Mouse (Mus musculus) right cerebral cortex, adult 2 months (tissue): ENCODE results near the gene Denr.

Source experiments
- DNase-seq, 2 experiments: peaks; one replicate each; pipeline ENCODE4 v3.0.0; 2021 to 2022; ENCODE audit warnings: low spot score in 2 of 2

Denr gene

GRCm38 (mm10) chr5:123907631-123907977 is 629 bp downstream of the Denr start:
- no peak for DNase-seq

GRCm38 (mm10) chr5:123914852-123915251 is 7.9 kb downstream of the Denr start:
- no peak for DNase-seq

GRCm38 (mm10) chr5:123922112-123922511 is 15.1 kb downstream of the Denr start:
- DNase-seq, result no peak

- DNase-seq, result no peak
These were observed 20.1 kb downstream of the Denr start, which contains the start of gene Gm43518 for GRCm38 (mm10) chr5:123927118-123927517. Gm43518 (plus strand) TSS chr5:123927418.

GRCm38 (mm10) chr5:123930508-123930989 is 23.6 kb downstream of the Denr start, which contains the start of gene Ccdc62:
Ccdc62 (plus strand) TSS chr5:123930679.
- DNase-seq, result peak; percentile 89 to 91

GRCm38 (mm10) chr5:123931131-123931530 is 24.2 kb downstream of the Denr start:
- DNase-seq, result no peak

GRCm38 (mm10) chr5:123932927-123933326 is 26.0 kb downstream of the Denr start:
- DNase-seq, result no peak

GRCm38 (mm10) chr5:123933556-123933955 is 26.6 kb downstream of the Denr start:
- DNase-seq, result no peak

- DNase-seq, result no peak
These were observed 27.1 kb downstream of the Denr start for GRCm38 (mm10) chr5:123933957-123934591.

- DNase-seq, result no peak
These were observed 29.0 kb downstream of the Denr start for GRCm38 (mm10) chr5:123935931-123936330.

- DNase-seq, result no peak
These were observed 31.5 kb downstream of the Denr start for GRCm38 (mm10) chr5:123938479-123938878.

- DNase-seq, result no peak
These were observed 39.6 kb downstream of the Denr start for GRCm38 (mm10) chr5:123946546-123946945.

GRCm38 (mm10) chr5:123947041-123947761 is 40.2 kb downstream of the Denr start:
- peak in 1 of 2 experiments; percentile 39 for DNase-seq

GRCm38 (mm10) chr5:123952365-123953045 is 45.5 kb downstream of the Denr start:
- peak; percentile 47 to 57 for DNase-seq

GRCm38 (mm10) chr5:123957213-123957612 is 50.2 kb downstream of the Denr start:
- no peak for DNase-seq

- no peak for DNase-seq
These were observed 52.0 kb downstream of the Denr start for GRCm38 (mm10) chr5:123959018-123959417.

GRCm38 (mm10) chr5:123960129-123960528 is 53.2 kb downstream of the Denr start:
- no peak for DNase-seq

- DNase-seq, result no peak
These were observed 54.1 kb downstream of the Denr start for GRCm38 (mm10) chr5:123961046-123961445.

- no peak for DNase-seq
These were observed 57.2 kb downstream of the Denr start for GRCm38 (mm10) chr5:123964208-123964607.

- DNase-seq, result no peak
These were observed 59.8 kb downstream of the Denr start for GRCm38 (mm10) chr5:123966759-123967158.

- no peak for DNase-seq
These were observed 61.5 kb downstream of the Denr start for GRCm38 (mm10) chr5:123968468-123968867.

GRCm38 (mm10) chr5:123969216-123969615 is 62.2 kb downstream of the Denr start:
- no peak for DNase-seq

GRCm38 (mm10) chr5:123970576-123970975 is 63.6 kb downstream of the Denr start:
- no peak for DNase-seq
